Mouse (Mus musculus) neural tube, embryonic 13.5 days (tissue): ENCODE measurements at regions not wholly inside any gene's neighbourhood (a gene's known extent, or its start where the extent isn't known, plus 50 kb on each side); places are given as distances from the start of the nearest gene placed in this dataset.

ENCODE experiments used
- ATAC-seq: fragments of 200-750 bp; cut with Nextera tagmentation; 2 replicates; pipeline ENCODE4 v1.8.0; 2017; ENCODE audit warnings: low read depth, mild to moderate bottlenecking, moderate TSS enrichment, moderate library complexity
- H3K27ac ChIP-seq: fragments of 300-500 bp; sonication (generic); replicated peaks from 2 replicates; pipeline ENCODE4 v1.5.1; 2015; ENCODE audit warnings: moderate library complexity, mild to moderate bottlenecking, inconsistent platforms
- H3K27me3 ChIP-seq: fragments of 300-500 bp; sonication (generic); 2 replicates; pipeline ENCODE4 v1.6.1; 2015; ENCODE audit warnings: mild to moderate bottlenecking, inconsistent platforms
- H3K36me3 ChIP-seq: fragments of 300-500 bp; sonication (generic); 2 replicates; pipeline ENCODE4 v1.6.1; 2015; ENCODE audit warnings: mild to moderate bottlenecking, inconsistent platforms
- H3K4me1 ChIP-seq: fragments of 300-500 bp; sonication (generic); replicated peaks from 2 replicates; pipeline ENCODE4 v1.6.1; 2015; ENCODE audit warnings: inconsistent platforms
- H3K4me2 ChIP-seq: fragments of 300-500 bp; sonication (generic); 2 replicates; pipeline ENCODE4 v1.6.1; 2015; ENCODE audit warnings: inconsistent platforms, mild to moderate bottlenecking, moderate library complexity
- H3K4me3 ChIP-seq: fragments of 300-500 bp; sonication (generic); 2 replicates; pipeline ENCODE4 v1.5.1; 2015; ENCODE audit warnings: mild to moderate bottlenecking, inconsistent platforms
- H3K9ac ChIP-seq: fragments of 300-500 bp; sonication (generic); 2 replicates; pipeline ENCODE4 v1.6.1; 2015; ENCODE audit warnings: moderate library complexity, mild to moderate bottlenecking, inconsistent platforms
- H3K9me3 ChIP-seq: fragments of 300-500 bp; sonication (generic); 2 replicates; pipeline ENCODE4 v1.6.1; 2016; ENCODE audit warnings: inconsistent platforms
- WGBS: fragments of 180-500 bp; shearing (Covaris S2); methylation state at CpG from one replicate; pipeline ENCODE4 v1.1.7; 2015; 5-methylcytosine and 5-hydroxymethylcytosine counted together

- no peak for ATAC-seq
- Histone ChIP-seq H3K9ac (no peak overlapping the region), H3K4me3 (no peak overlapping the region), H3K4me2 (no peak overlapping the region), H3K27ac (no peak overlapping the region), H3K9me3 (no peaks in the 10 kb centered on the region), H3K36me3 (no peaks in the 10 kb centered on the region), H3K27me3 (no peaks in the 10 kb centered on the region), H3K4me1 (peaks cover 4% of the 10 kb centered on the region)
- WGBS = 83% methylated on average over 5 of the region's 5 CpGs
These were observed 500.1 kb upstream of the Tnp1 start for GRCm38 (mm10) chr1:73515781-73516180.

GRCm38 (mm10) chr1:73513822-73514221 lies 498.1 kb upstream of the Tnp1 start:
- H3K4me3 ChIP-seq = no peak overlapping the region
- H3K27ac ChIP-seq = no peak overlapping the region
- no peak overlapping the region for H3K9ac ChIP-seq
- ATAC-seq = no peak
- no peaks in the 10 kb centered on the region for H3K36me3 ChIP-seq
- no peak overlapping the region for H3K4me2 ChIP-seq
- no peaks in the 10 kb centered on the region for H3K27me3 ChIP-seq
- WGBS = 41% methylated on average over 5 of the region's 5 CpGs
- peaks cover 4% of the 10 kb centered on the region for H3K4me1 ChIP-seq
- H3K9me3 ChIP-seq = no peaks in the 10 kb centered on the region

GRCm38 (mm10) chr1:73512836-73513235 lies 497.1 kb upstream of the Tnp1 start:
- Histone ChIP-seq H3K27ac (no peak overlapping the region), H3K4me2 (no peak overlapping the region), H3K27me3 (no peaks in the 10 kb centered on the region), H3K36me3 (no peaks in the 10 kb centered on the region), H3K9ac (no peak overlapping the region), H3K4me1 (peaks cover 4% of the 10 kb centered on the region), H3K4me3 (no peak overlapping the region), H3K9me3 (no peaks in the 10 kb centered on the region)
- WGBS = 94% methylated on average over 2 of the region's 2 CpGs
- no peak for ATAC-seq

- 66% methylated on average over 10 of the region's 10 CpGs for WGBS
- H3K9ac ChIP-seq = no peak overlapping the region
- no peak overlapping the region for H3K27ac ChIP-seq
- no peak overlapping the region for H3K4me3 ChIP-seq
- H3K27me3 ChIP-seq = no peaks in the 10 kb centered on the region
- no peak overlapping the region for H3K4me2 ChIP-seq
- H3K36me3 ChIP-seq = no peaks in the 10 kb centered on the region
- H3K4me1 ChIP-seq = no peaks in the 10 kb centered on the region
- ATAC-seq = no peak
- no peaks in the 10 kb centered on the region for H3K9me3 ChIP-seq
These were observed 491.5 kb upstream of the Tnp1 start for GRCm38 (mm10) chr1:73507071-73507754.

GRCm38 (mm10) chr1:73503611-73504010 lies 487.9 kb upstream of the Tnp1 start:
- Histone ChIP-seq H3K27me3 (no peaks in the 10 kb centered on the region), H3K27ac (no peak overlapping the region), H3K4me2 (no peak overlapping the region), H3K4me1 (no peaks in the 10 kb centered on the region), H3K36me3 (no peaks in the 10 kb centered on the region), H3K9ac (no peak overlapping the region), H3K9me3 (no peaks in the 10 kb centered on the region), H3K4me3 (no peak overlapping the region)
- ATAC-seq = no peak
- 92% methylated on average over 4 of the region's 4 CpGs for WGBS

- Histone ChIP-seq H3K36me3 (no peaks in the 10 kb centered on the region), H3K4me3 (no peak overlapping the region), H3K4me1 (no peaks in the 10 kb centered on the region), H3K27ac (no peak overlapping the region), H3K27me3 (no peaks in the 10 kb centered on the region), H3K9me3 (no peaks in the 10 kb centered on the region), H3K9ac (no peak overlapping the region), H3K4me2 (no peak overlapping the region)
- no peak for ATAC-seq
- WGBS = 64% methylated on average over 3 of the region's 3 CpGs
These were observed 485.0 kb upstream of the Tnp1 start for GRCm38 (mm10) chr1:73500671-73501070.

- no peak for ATAC-seq
- no peaks in the 10 kb centered on the region for H3K36me3 ChIP-seq
- H3K27me3 ChIP-seq = no peaks in the 10 kb centered on the region
- no peaks in the 10 kb centered on the region for H3K9me3 ChIP-seq
- no peak overlapping the region for H3K4me2 ChIP-seq
- H3K4me1 ChIP-seq = no peaks in the 10 kb centered on the region
- no peak overlapping the region for H3K27ac ChIP-seq
- H3K4me3 ChIP-seq = no peak overlapping the region
- no peak overlapping the region for H3K9ac ChIP-seq
These were observed 480.5 kb upstream of the Tnp1 start for GRCm38 (mm10) chr1:73495971-73496749.

GRCm38 (mm10) chr1:73481956-73482355 lies 466.2 kb upstream of the Tnp1 start:
- no peak overlapping the region for H3K4me3 ChIP-seq
- no peaks in the 10 kb centered on the region for H3K4me1 ChIP-seq
- no peaks in the 10 kb centered on the region for H3K36me3 ChIP-seq
- H3K9me3 ChIP-seq = no peaks in the 10 kb centered on the region
- no peak overlapping the region for H3K27ac ChIP-seq
- H3K9ac ChIP-seq = no peak overlapping the region
- no peak for ATAC-seq
- 72% methylated on average over 2 of the region's 2 CpGs for WGBS
- no peak overlapping the region for H3K4me2 ChIP-seq
- H3K27me3 ChIP-seq = no peaks in the 10 kb centered on the region

- Histone ChIP-seq H3K27ac (no peak overlapping the region), H3K27me3 (no peaks in the 10 kb centered on the region), H3K4me2 (no peak overlapping the region), H3K4me3 (no peak overlapping the region), H3K36me3 (no peaks in the 10 kb centered on the region), H3K4me1 (no peaks in the 10 kb centered on the region), H3K9ac (no peak overlapping the region), H3K9me3 (no peaks in the 10 kb centered on the region)
- ATAC-seq = no peak
- 66% methylated on average over 4 of the region's 4 CpGs for WGBS
These were observed 463.7 kb upstream of the Tnp1 start for GRCm38 (mm10) chr1:73479349-73479920.

GRCm38 (mm10) chr1:73460598-73460997 lies 444.9 kb upstream of the Tnp1 start:
- 55% methylated on average over 3 of the region's 3 CpGs for WGBS
- H3K27ac ChIP-seq = no peak overlapping the region
- no peak for ATAC-seq

GRCm38 (mm10) chr1:73459754-73460534 lies 444.2 kb upstream of the Tnp1 start:
- ATAC-seq = no peak
- H3K9me3 ChIP-seq = no peaks in the 10 kb centered on the region
- no peaks in the 10 kb centered on the region for H3K36me3 ChIP-seq
- no peak overlapping the region for H3K4me3 ChIP-seq
- peaks cover 11% of the 10 kb centered on the region for H3K4me1 ChIP-seq
- H3K4me2 ChIP-seq = no peak overlapping the region
- no peaks in the 10 kb centered on the region for H3K27me3 ChIP-seq
- no peak overlapping the region for H3K9ac ChIP-seq
- no peak overlapping the region; the same call in 1 of the 2 replicates for H3K27ac ChIP-seq
- 54% methylated on average over 13 of the region's 13 CpGs for WGBS

More at GRCm38 (mm10) chr1:73460598-73460997, 444.9 kb upstream of the Tnp1 start:
- H3K27me3 ChIP-seq = no peaks in the 10 kb centered on the region
- H3K4me1 ChIP-seq = peaks cover 11% of the 10 kb centered on the region
- H3K36me3 ChIP-seq = no peaks in the 10 kb centered on the region
- H3K4me3 ChIP-seq = no peak overlapping the region
- no peaks in the 10 kb centered on the region for H3K9me3 ChIP-seq
- H3K9ac ChIP-seq = no peak overlapping the region
- no peak overlapping the region for H3K4me2 ChIP-seq

GRCm38 (mm10) chr1:73457261-73457660 lies 441.6 kb upstream of the Tnp1 start:
- peaks cover 11% of the 10 kb centered on the region for H3K4me1 ChIP-seq
- H3K27ac ChIP-seq = no peak overlapping the region
- no peaks in the 10 kb centered on the region for H3K9me3 ChIP-seq
- no peaks in the 10 kb centered on the region for H3K27me3 ChIP-seq
- 66% methylated on average over 2 of the region's 2 CpGs for WGBS
- no peak overlapping the region for H3K9ac ChIP-seq
- no peak overlapping the region for H3K4me3 ChIP-seq
- no peak overlapping the region for H3K4me2 ChIP-seq
- no peaks in the 10 kb centered on the region for H3K36me3 ChIP-seq
- no peak for ATAC-seq
